Mouse (Mus musculus) MEL (cell line): ENCODE data around the gene Tmem178b.

Experiments
- CTCF ChIP-seq, 3 experiments: IDR thresholded peaks in 2 of 3; conservative IDR thresholded peaks in 1 of 3; 2 replicates each; pipeline ENCODE4 v1.5.1; 2011 to 2012; ENCODE audit warnings: low read length in 3 of 3, low read depth in 2 of 3, mild to moderate bottlenecking in 2 of 3, improper control_type of control experiment in 1 of 3, inconsistent platforms in 1 of 3, mixed read lengths in 1 of 3, moderate library complexity in 1 of 3; ENCODE audit not compliant: control insufficient read depth in 1 of 3, insufficient read depth in 1 of 3, poor library complexity in 1 of 3, severe bottlenecking in 1 of 3
- MYB ChIP-seq: IDR thresholded peaks from 2 replicates; pipeline ENCODE4 v1.6.1; 2011; ENCODE audit warnings: mild to moderate bottlenecking, low read depth, low read length, improper control_type of control experiment
- POLR2A ChIP-seq, 2 experiments: IDR thresholded peaks; 2 replicates each; pipeline ENCODE4 v1.6.1; 2011 to 2012; ENCODE audit warnings: low read length in 2 of 2, mild to moderate bottlenecking in 2 of 2, control low read depth in 1 of 2, improper control_type of control experiment in 1 of 2, low read depth in 1 of 2, moderate library complexity in 1 of 2; ENCODE audit not compliant: control insufficient read depth in 1 of 2, insufficient read depth in 1 of 2, poor library complexity in 1 of 2
- POLR2AphosphoS2 ChIP-seq: IDR thresholded peaks from 2 replicates; pipeline ENCODE4 v1.6.1; 2011; ENCODE audit warnings: low read length, improper control_type of control experiment
- RCOR1 ChIP-seq: IDR thresholded peaks from 2 replicates; pipeline ENCODE4 v1.6.1; 2012; ENCODE audit warnings: low read depth, mild to moderate bottlenecking, inconsistent platforms, low read length, improper control_type of control experiment
- TCF12 ChIP-seq: IDR thresholded peaks from 2 replicates; pipeline ENCODE4 v1.6.1; 2014; ENCODE audit warnings: low read depth, mild to moderate bottlenecking, inconsistent platforms, low read length, improper control_type of control experiment, moderate library complexity
- ZC3H11A ChIP-seq: IDR thresholded peaks from 2 replicates; pipeline ENCODE4 v1.6.1; 2012; ENCODE audit warnings: low read depth, mild to moderate bottlenecking, inconsistent platforms, low read length, improper control_type of control experiment
- ZNF384 ChIP-seq: IDR thresholded peaks from 2 replicates; pipeline ENCODE4 v1.6.1; 2012; ENCODE audit warnings: low read depth, mild to moderate bottlenecking, inconsistent platforms, low read length, improper control_type of control experiment

- TF ChIP-seq POLR2AphosphoS2 (no peak), CTCF (IDR thresholded peaks at IDR 0.05 in 2 of 3, conservative IDR thresholded peaks at IDR 0.05 in 1 of 3; ENCODE audit: control insufficient read depth in 1 of 3, insufficient read depth in 1 of 3, low read depth in 2 of 3, low read length in 3 of 3, poor library complexity in 1 of 3, severe bottlenecking in 1 of 3) (no peak), TCF12 (no peak), ZNF384 (no peak), ZC3H11A (no peak), RCOR1 (no peak), MYB (no peak), POLR2A (IDR thresholded peaks at IDR 0.05; ENCODE audit: control insufficient read depth in 1 of 2, insufficient read depth in 1 of 2, low read depth in 1 of 2, low read length in 2 of 2, poor library complexity in 1 of 2) (no peak)
These were observed 30.2 kb downstream of the Tmem178b start for GRCm38 (mm10) chr6:39903220-39903773.
